Mouse (Mus musculus) myocyte (in vitro differentiated cells): ENCODE measurements at regions not wholly inside any gene's neighbourhood (a gene's known extent, or its start where the extent isn't known, plus 50 kb on each side); places are given as distances from the start of the nearest gene placed in this dataset.

Experiments
- H3K27me3 ChIP-seq: one replicate; pipeline ENCODE4 v1.6.1; 2011; ENCODE audit not compliant: control insufficient read depth, insufficient read depth, insufficient read length
- H3K36me3 ChIP-seq: one replicate; pipeline ENCODE4 v1.6.1; 2011; ENCODE audit not compliant: control insufficient read depth, insufficient read depth
- H3K4me2 ChIP-seq: one replicate; pipeline ENCODE4 v1.6.1; 2011; ENCODE audit warnings: low read depth, control low read depth
- H3K4me3 ChIP-seq: one replicate; pipeline ENCODE4 v1.5.1; 2011; ENCODE audit warnings: mild to moderate bottlenecking, control low read depth, moderate library complexity
- H3K79me2 ChIP-seq: one replicate; pipeline ENCODE4 v1.6.1; 2011; ENCODE audit not compliant: control insufficient read depth, insufficient read depth
- H3ac ChIP-seq: one replicate; pipeline ENCODE4 v1.6.1; 2011; ENCODE audit not compliant: control insufficient read depth, insufficient read length
- CEBPB ChIP-seq: IDR thresholded peaks from 2 replicates; pipeline ENCODE4 v1.6.1; 2011; ENCODE audit warnings: mild to moderate bottlenecking, moderate library complexity; ENCODE audit not compliant: poor library complexity, insufficient read depth, severe bottlenecking
- E2F4 ChIP-seq: IDR thresholded peaks from one replicate; pipeline ENCODE4 v1.6.1; 2011; ENCODE audit warnings: mild to moderate bottlenecking, control low read depth, moderate library complexity; ENCODE audit not compliant: insufficient read depth
- MAX ChIP-seq: IDR thresholded peaks from one replicate; pipeline ENCODE4 v1.6.1; 2011; ENCODE audit warnings: low read depth, mild to moderate bottlenecking, control low read depth
- MYOD1 ChIP-seq, 3 experiments: IDR thresholded peaks; one replicate each; pipeline ENCODE4 v1.6.1; 2011; ENCODE audit warnings: control low read depth in 2 of 3, low read depth in 2 of 3, mild to moderate bottlenecking in 2 of 3, moderate library complexity in 1 of 3; ENCODE audit not compliant: insufficient read length in 2 of 3, control insufficient read depth in 1 of 3
- MYOG ChIP-seq, 3 experiments: IDR thresholded peaks; one replicate each; pipeline ENCODE4 v1.6.1; 2011; ENCODE audit warnings: control low read depth in 2 of 3, low read depth in 2 of 3, mild to moderate bottlenecking in 2 of 3; ENCODE audit not compliant: insufficient read length in 2 of 3, control insufficient read depth in 1 of 3, insufficient read depth in 1 of 3
- POLR2A ChIP-seq: IDR thresholded peaks from one replicate; pipeline ENCODE4 v1.6.1; 2011; ENCODE audit warnings: low read depth, mild to moderate bottlenecking, control low read depth, moderate library complexity; ENCODE audit not compliant: insufficient read length
- POLR2AphosphoS2 ChIP-seq: IDR thresholded peaks from one replicate; pipeline ENCODE4 v1.6.1; 2011; ENCODE audit warnings: low read depth, control low read depth; ENCODE audit not compliant: insufficient read length
- REST ChIP-seq: IDR thresholded peaks from one replicate; pipeline ENCODE4 v1.6.1; 2011; ENCODE audit warnings: mild to moderate bottlenecking, control low read depth, moderate library complexity; ENCODE audit not compliant: insufficient read depth, insufficient read length
- SRF ChIP-seq: IDR thresholded peaks from one replicate; pipeline ENCODE4 v1.6.1; 2011; ENCODE audit warnings: low read depth; ENCODE audit not compliant: control insufficient read depth, insufficient read length
- TCF12 ChIP-seq: IDR thresholded peaks from one replicate; pipeline ENCODE4 v1.6.1; 2011; ENCODE audit warnings: mild to moderate bottlenecking, control low read depth; ENCODE audit not compliant: poor library complexity, insufficient read depth, severe bottlenecking
- TCF3 ChIP-seq: IDR thresholded peaks from one replicate; pipeline ENCODE4 v1.6.1; 2011; ENCODE audit warnings: low read depth, control low read depth; ENCODE audit not compliant: insufficient read length
- USF1 ChIP-seq: IDR thresholded peaks from one replicate; pipeline ENCODE4 v1.6.1; 2011; ENCODE audit warnings: low read depth, mild to moderate bottlenecking, control low read depth, moderate library complexity

- Histone ChIP-seq H3K4me3 (peak overlapping the region; percentile 86), H3K27me3 (no peaks in the 10 kb centered on the region), H3K4me2 (peak overlapping the region; percentile 90), H3K36me3 (no peaks in the 10 kb centered on the region), H3K79me2 (peaks cover 24% of the 10 kb centered on the region), H3ac (peak overlapping the region; percentile 8)
- TF ChIP-seq POLR2A (peak; percentile 48), TCF3 (no peak), SRF (no peak)
Measured at GRCm38 (mm10) chr17:47140969-47141842, 130.8 kb upstream of the Ubr2 start.

- Histone ChIP-seq H3K36me3 (no peaks in the 10 kb centered on the region), H3K4me3 (peak overlapping the region; percentile 86), H3K27me3 (no peaks in the 10 kb centered on the region), H3K4me2 (peak overlapping the region; percentile 90), H3ac (peak overlapping the region; percentile 47), H3K79me2 (peaks cover 16% of the 10 kb centered on the region)
- TF ChIP-seq POLR2A (peak; percentile 12), USF1 (no peak)
Measured at GRCm38 (mm10) chr17:47140241-47140968, 130.0 kb upstream of the Ubr2 start.

DNA sequence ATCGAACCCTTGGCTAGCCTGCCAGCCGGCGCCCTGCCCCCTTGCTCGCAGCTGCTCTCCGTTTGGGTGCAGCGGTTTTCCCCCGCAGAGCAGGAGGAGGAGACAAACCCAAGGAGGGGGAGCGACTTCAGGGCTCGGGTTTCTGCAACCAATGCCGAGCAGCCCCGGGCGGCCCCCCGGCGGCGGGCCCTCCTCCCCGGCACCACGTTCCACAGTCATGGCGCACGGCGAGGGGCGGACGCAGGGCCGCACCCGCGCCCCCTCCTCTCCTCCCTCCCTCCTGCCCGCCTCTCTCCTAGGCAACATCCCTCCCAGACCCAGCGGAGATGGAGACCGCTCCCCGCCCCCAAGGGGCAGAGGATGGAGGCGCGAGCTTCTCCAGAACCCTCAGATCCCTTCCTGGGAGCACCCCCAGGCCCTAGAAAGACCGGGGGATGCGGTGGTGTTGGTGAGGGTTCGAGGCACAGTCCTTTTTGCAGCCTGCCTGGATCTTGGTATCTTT is 129.4 kb upstream of the Ubr2 start:
- TF ChIP-seq POLR2AphosphoS2 = peak; percentile 24
- peak; percentile 30 for TF ChIP-seq TCF12
- no peak for TF ChIP-seq E2F4
- TF ChIP-seq REST = no peak
- peak; percentile 26 to 93 (median 90) for TF ChIP-seq MYOG (IDR thresholded peaks at IDR 0.05; ENCODE audit: control insufficient read depth in 1 of 3, insufficient read depth in 1 of 3, insufficient read length in 2 of 3, low read depth in 2 of 3)
- no peak for TF ChIP-seq CEBPB
- no peak for TF ChIP-seq USF1
- peak; percentile 11 to 94 (median 87) for TF ChIP-seq MYOD1 (IDR thresholded peaks at IDR 0.05; ENCODE audit: control insufficient read depth in 1 of 3, insufficient read length in 2 of 3, low read depth in 2 of 3)
- TF ChIP-seq POLR2A = peak; percentile 63
- peaks cover 14% of the 10 kb centered on the region for H3K79me2 ChIP-seq
- H3K36me3 ChIP-seq = no peaks in the 10 kb centered on the region
- peak overlapping the region; percentile 90 for H3K4me2 ChIP-seq
- peak overlapping the region; percentile 86 for H3K4me3 ChIP-seq
- H3K27me3 ChIP-seq = no peaks in the 10 kb centered on the region
- peak overlapping the region; percentile 47 for H3ac ChIP-seq

DNA sequence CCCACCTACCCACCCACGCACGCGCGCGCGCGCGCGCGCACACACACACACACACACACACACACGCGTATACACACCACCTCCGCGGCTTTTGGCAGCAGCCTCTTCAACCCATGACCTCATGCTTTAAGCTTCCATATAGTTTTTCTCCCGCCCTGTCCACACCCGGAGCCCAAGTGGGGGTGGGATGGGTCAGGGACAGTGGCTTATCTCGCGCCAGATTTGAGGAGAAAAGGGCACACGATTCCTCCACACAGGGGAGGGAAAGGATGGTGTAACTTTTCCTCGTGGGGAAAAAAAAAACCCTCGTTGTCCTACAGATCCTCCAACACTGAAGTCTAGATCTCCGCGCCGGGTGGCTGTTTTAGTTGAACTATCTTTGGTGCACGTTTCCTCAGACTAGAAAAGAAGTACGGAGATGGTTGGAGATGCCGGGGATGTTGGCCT is 128.8 kb upstream of the Ubr2 start:
- no peak for TF ChIP-seq CEBPB

GRCm38 (mm10) chr17:47138174-47138573 is 127.8 kb upstream of the Ubr2 start:
- H3K4me3 ChIP-seq = no peak overlapping the region
- H3K36me3 ChIP-seq = no peaks in the 10 kb centered on the region
- H3ac ChIP-seq = no peak overlapping the region
- H3K4me2 ChIP-seq = no peak overlapping the region
- peaks cover 14% of the 10 kb centered on the region for H3K79me2 ChIP-seq
- TF ChIP-seq POLR2A = no peak
- TF ChIP-seq CEBPB = no peak
- TF ChIP-seq E2F4 = no peak
- TF ChIP-seq SRF = no peak
- TF ChIP-seq REST = no peak
- TF ChIP-seq MAX = no peak
- TF ChIP-seq TCF12 = no peak
- TF ChIP-seq MYOD1 (IDR thresholded peaks at IDR 0.05; ENCODE audit: control insufficient read depth in 1 of 3, insufficient read length in 2 of 3, low read depth in 2 of 3) = no peak
- TF ChIP-seq POLR2AphosphoS2 = no peak
- TF ChIP-seq USF1 = no peak
- no peak for TF ChIP-seq TCF3
- TF ChIP-seq MYOG (IDR thresholded peaks at IDR 0.05; ENCODE audit: control insufficient read depth in 1 of 3, insufficient read depth in 1 of 3, insufficient read length in 2 of 3, low read depth in 2 of 3) = no peak
- H3K27me3 ChIP-seq = no peaks in the 10 kb centered on the region

More for the DNA sequence above, 128.8 kb upstream of the Ubr2 start:
- Histone ChIP-seq H3K79me2 (peaks cover 14% of the 10 kb centered on the region), H3K36me3 (no peaks in the 10 kb centered on the region), H3ac (no peak overlapping the region), H3K4me2 (peak overlapping the region; percentile 60), H3K4me3 (peak overlapping the region; percentile 86), H3K27me3 (no peaks in the 10 kb centered on the region)
